Mouse (Mus musculus) c-Kit-positive CD71-positive TER-119-negative erythroid progenitor cells, embryonic 14.5 days (primary cell): Measurements from ENCODE around the gene Gpld1.
A peak's percentile ranks its signal among the peaks of the same experiment; 100 is the strongest.
"Not testable (repeated sequence)": the region's sequence is repeated elsewhere in the genome, so short reads cannot be mapped to it uniquely, and the experiment has no call there.

Experiments used
- DNase-seq: peaks from one replicate; pipeline ENCODE4 v3.0.0-alpha.2; 2013; ENCODE audit warnings: low read depth

Gpld1 gene

GRCm38 (mm10) chr13:24947158-24947557, 4.2 kb downstream of the Gpld1 start:
- DNase-seq, result no peak

DNA sequence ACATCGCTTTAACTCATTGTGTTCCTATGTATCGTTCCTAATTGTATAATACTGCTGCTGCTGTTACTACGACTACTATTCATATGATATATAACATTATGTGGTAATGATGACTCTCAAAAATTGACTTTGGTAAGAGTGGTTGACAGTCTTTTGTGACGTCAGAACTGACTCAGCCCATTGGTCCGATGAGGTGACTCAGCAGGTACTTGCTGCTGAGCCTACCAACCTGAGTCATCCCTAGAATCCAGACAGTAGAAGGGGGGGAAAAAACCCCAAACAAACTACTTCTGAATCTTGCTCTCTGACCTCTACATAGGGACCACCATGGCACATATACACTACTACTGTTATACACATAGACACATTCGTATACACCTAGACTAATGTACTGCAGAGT, 5.9 kb downstream of the Gpld1 start:
- no peak for DNase-seq

DNA sequence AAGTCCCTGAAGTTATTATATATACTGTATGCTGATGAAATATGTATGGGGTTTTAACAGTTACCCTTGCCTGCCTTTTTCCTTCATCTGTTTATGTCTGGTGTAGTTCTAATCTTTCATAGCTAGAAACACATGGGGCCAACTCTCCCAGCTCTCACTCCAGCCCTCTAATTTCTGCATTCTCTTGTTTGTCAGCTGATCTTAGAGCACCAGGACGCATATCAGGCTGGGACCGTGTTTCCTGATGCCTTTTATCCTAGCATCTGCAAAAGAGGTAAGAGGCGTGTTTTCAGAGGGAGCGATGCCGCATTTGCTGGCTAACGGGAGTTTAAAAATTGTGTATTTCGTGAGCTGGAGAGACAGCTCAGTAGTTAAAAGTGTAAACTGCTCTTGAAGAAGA, 9.7 kb downstream of the Gpld1 start:
- DNase-seq, result no peak

GRCm38 (mm10) chr13:24955091-24955490, 12.1 kb downstream of the Gpld1 start:
- DNase-seq, result no peak

DNA sequence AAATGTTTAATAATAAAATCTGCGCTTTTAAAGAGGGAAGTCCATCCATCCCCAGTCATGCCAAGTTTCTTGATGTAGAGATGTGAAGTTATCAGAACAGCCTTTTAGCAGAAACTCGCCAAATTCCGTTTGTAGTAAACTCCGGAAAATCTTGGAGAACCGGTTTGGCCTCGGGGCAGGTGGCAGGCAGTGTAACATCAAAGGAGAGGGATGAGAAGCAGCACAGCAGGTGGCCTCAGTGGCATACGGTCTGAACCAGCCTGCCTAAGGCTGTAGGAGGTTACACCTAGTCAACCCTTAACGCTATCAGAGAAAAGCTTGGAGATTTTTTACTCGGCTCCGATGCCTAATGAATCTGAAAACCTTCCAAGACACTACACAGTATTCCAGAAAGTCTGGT, 12.5 kb downstream of the Gpld1 start:
- DNase-seq, result no peak

- no peak for DNase-seq
Observed at GRCm38 (mm10) chr13:24958671-24959070, 15.7 kb downstream of the Gpld1 start.

- no peak for DNase-seq
Observed at GRCm38 (mm10) chr13:24960084-24960483, 17.1 kb downstream of the Gpld1 start.

DNA sequence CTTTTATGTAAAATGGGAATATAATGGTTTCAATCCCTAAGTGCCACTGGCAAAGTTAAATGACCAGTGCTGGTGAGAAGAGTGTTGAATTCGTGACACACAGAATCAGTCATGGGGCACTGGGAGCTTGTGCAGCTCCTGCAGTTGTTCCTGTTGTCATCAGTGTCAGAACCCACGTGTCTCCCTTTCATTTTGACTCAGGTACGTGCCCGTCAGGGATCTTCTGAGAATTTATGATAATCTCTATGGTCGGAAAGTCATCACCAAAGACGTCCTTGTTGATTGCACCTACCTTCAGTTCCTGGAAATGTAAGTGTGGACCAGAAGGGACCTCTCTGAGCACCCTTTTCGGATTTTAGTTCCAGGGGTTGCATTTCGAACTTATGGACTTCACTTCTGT, 19.2 kb downstream of the Gpld1 start:
- no peak for DNase-seq

- peak; percentile 13 for DNase-seq
Observed at GRCm38 (mm10) chr13:24965130-24965845, 22.3 kb downstream of the Gpld1 start.

GRCm38 (mm10) chr13:24965846-24966201, 22.9 kb downstream of the Gpld1 start:
- DNase-seq, result no peak

- not testable (repeated sequence) for DNase-seq
Observed at GRCm38 (mm10) chr13:24971776-24972175, 28.8 kb downstream of the Gpld1 start.

DNA sequence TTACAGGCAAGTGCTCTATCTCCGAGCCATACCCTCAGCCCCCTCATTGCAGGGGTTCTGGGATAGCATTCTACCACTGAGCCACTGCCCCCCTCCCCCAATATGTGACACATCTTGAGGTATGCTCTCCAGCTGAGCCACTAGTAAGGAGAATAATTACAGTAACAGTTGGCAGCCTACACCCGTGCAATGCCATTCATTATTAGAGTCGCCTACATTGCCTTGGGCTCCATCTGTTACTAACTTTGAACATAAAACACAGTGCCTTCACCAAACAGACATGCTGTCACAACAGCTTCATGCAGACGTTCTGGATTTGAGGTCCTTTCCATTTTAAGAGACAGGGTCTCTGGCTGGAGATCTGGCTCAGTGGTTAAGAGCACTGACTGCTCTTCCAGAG, 33.4 kb downstream of the Gpld1 start:
- no peak for DNase-seq

- no peak for DNase-seq
Observed at GRCm38 (mm10) chr13:24977820-24978342, 34.9 kb downstream of the Gpld1 start.

- DNase-seq, result no peak
Observed at GRCm38 (mm10) chr13:24981031-24981430, 38.1 kb downstream of the Gpld1 start.

GRCm38 (mm10) chr13:24985435-24985834, 42.5 kb downstream of the Gpld1 start:
- no peak for DNase-seq

DNA sequence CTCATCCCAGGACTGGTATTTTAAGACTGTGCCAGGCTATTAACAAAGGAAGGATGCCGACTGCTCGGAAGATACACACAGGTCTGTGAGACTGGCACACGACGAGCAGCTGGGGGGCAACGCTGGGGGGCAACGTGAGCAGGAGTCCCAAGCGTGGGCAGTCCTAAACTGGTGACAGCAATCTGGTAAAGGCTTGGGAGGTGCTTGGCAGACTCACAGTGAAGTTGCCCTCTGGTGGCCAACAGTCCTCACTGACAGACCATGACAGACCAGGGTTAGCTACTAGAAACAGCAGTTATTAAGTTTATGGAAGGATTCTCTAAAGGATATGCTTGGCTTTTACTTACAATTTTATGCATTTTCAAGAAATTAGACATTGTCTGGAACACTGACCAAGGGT, 45.4 kb downstream of the Gpld1 start:
- peak; percentile 20 for DNase-seq

DNA sequence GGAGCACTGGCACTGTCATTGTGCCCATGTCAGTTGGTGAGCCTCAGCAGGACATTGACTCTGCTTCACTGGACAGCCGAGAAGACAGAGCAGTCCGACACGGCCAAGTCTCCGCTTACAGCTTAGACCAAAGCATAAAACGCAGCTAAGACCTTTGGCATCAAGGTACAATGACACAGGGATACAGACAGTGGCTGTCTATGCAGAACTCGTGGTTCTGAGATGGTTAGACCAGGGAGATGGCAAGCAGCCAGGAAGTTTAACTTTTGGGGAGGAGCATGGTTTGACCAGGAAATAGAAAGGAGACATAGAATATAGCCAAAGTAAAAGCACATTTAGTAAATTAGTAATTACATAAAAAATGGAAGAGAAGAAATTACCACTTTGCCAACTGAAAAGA, 46.1 kb downstream of the Gpld1 start:
- DNase-seq, result no peak

- no peak for DNase-seq
Observed at GRCm38 (mm10) chr13:24993160-24993559, 50.2 kb downstream of the Gpld1 start.

DNA sequence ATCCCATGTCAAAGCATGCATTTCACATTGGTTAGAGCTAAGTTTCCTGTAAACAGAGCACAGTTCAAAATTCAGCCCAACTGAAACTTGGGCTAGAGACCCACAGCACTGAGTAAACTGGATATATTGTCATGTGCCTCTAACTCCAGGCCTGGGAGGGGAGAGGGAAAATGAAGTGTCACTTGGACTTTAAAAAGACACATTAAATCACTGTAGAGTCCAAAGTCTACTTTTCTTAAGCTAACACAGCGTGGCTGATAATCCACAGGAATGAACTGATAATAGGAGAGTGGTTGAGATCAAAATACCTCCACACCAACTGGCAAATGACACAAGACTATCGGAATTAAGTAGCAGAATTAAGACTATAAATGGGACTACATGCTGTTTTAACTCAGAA, 56.6 kb downstream of the Gpld1 start:
- no peak for DNase-seq

DNA sequence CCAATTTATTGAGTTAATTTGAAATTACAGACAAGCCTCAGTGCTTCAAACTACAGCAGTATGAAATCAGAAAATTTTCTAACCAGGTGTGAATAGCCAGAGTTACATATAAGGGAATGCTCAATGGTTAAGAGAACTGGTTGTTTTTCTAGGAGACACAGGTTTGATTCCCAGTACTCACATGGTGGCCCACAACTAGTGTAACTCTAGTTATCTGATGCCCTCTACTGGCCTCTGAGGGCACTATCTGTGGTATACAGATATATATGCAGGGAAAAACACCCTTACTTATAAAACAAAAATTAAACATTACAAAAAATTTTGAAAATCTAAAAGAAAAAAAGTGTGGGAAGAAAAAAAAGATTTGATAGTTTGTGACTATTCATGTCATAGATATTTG, 60.0 kb downstream of the Gpld1 start:
- DNase-seq, result peak; percentile 22

GRCm38 (mm10) chr13:25007115-25007514, 64.2 kb downstream of the Gpld1 start:
- DNase-seq, result no peak

DNA sequence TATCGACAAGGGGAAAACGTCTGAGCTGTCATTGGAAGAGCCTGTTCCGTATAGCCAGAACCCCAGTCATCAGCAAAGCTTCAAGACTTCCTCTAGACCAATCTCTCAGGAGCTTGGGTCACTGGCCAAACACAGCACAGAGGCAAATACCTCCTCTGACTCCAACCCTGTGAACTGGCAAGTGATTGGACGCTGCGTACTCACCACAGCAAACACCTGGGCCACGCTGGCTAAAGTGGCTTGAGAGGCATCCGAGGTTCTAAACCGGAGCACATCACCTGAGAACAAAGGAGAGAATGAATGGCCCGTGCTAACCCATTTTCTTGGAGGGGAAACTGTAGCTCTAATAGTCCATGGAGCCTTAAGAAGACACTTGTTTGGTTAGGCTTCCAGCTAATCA, 75.4 kb downstream of the Gpld1 start:
- no peak for DNase-seq

DNA sequence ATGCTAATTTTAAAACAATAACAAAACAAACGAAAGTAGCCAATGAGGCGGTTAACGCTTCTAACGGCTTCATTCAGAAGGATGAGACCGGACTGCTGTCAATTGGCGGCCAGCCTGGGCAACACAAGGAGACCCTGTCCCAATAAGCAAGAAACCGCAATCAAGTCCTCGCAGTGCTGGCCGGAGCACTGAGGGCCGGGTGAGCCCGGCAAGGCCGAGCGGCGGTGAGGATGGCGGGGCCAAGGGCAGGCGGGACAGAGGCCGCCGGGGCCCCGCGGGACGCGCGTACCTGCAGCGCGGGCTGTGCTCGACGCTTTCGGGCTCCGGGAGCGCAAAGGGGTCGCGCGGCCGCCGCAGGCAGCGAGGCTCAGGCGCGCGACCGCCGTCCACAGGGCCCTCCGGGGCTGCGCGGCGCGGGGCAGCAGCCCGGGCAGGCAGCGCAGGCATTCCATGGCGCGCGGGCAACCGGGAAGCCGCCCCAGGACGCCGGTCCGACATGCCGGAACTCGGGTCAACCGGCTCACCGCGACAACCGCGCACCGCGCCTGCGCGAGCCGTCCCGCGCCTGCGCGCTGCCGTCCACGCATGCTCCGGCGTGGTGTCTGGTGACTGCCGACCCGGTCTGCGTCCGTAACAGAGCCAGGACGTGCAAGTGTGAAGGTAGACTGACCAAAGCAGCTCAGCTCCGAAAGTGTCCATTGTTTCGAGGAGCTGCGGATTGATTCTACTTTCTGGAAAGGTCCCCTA, 77.0 kb downstream of the Gpld1 start, which contains the start of gene Mrs2:
Gene Mrs2, minus strand, starts transcription at position 587 of the 747 bp plus-strand sequence.
- DNase-seq, result peak; percentile 62

- DNase-seq, result no peak
Observed at GRCm38 (mm10) chr13:25020540-25020892, 77.6 kb downstream of the Gpld1 start.
